Mouse (Mus musculus) embryonic fibroblast, embryonic 13.5 days (primary cell): ENCODE data around the gene Tbcel.

Source experiments
- CTCF ChIP-seq: IDR thresholded peaks from 2 replicates; pipeline ENCODE4 v1.5.1; 2011; ENCODE audit warnings: mild to moderate bottlenecking, control low read depth, low read length, moderate library complexity, borderline replicate concordance; ENCODE audit not compliant: insufficient read depth
- POLR2A ChIP-seq: IDR thresholded peaks from 2 replicates; pipeline ENCODE4 v1.6.1; 2011; ENCODE audit warnings: low read depth, mild to moderate bottlenecking, control low read depth, low read length, moderate library complexity

GRCm38 (mm10) chr9:42454364-42454763 is 53.2 kb downstream of the Tbcel start:
- TF ChIP-seq CTCF = no peak
- no peak for TF ChIP-seq POLR2A
